Mouse (Mus musculus) cerebellum, adult 2 months (tissue): Measurements from ENCODE around the gene Lmo1. TPM values are rescaled to one million over a fixed set of nuclear protein-coding genes. Genes with fewer than 3 reads are reported as not detected.
A peak's percentile ranks its signal among the peaks of the same experiment; 100 is the strongest.

Source experiments
- DNase-seq, 2 experiments: peaks; one replicate each; pipeline ENCODE4 v3.0.0; 2021
- H3K27ac ChIP-seq: fragments of 200-500 bp; 2 replicates; pipeline ENCODE4 v1.5.1; 2012; ENCODE audit warnings: low read length, control low read depth, inconsistent platforms; ENCODE audit not compliant: insufficient read depth
- H3K27me3 ChIP-seq: fragments of 200-500 bp; 2 replicates; pipeline ENCODE4 v1.6.1; 2012; ENCODE audit warnings: inconsistent platforms, mild to moderate bottlenecking, low read length, moderate library complexity; ENCODE audit not compliant: control insufficient read depth, insufficient read depth
- H3K4me1 ChIP-seq: fragments of 200-500 bp; 2 replicates; pipeline ENCODE4 v1.6.1; 2011; ENCODE audit warnings: low read length; ENCODE audit not compliant: control insufficient read depth, insufficient read depth
- H3K4me3 ChIP-seq: fragments of 200-500 bp; replicated peaks from 2 replicates; pipeline ENCODE3; 2011; ENCODE audit warnings: mild to moderate bottlenecking, low read depth, low read length, control low read depth; ENCODE audit not compliant: insufficient read depth
- CTCF ChIP-seq: fragments of 200-500 bp; IDR thresholded peaks from 2 replicates; pipeline ENCODE4 v1.5.1; 2011; ENCODE audit warnings: low read depth, mild to moderate bottlenecking, control low read depth, low read length, moderate library complexity, borderline replicate concordance; ENCODE audit not compliant: insufficient read depth
- POLR2A ChIP-seq: fragments of 200-500 bp; IDR thresholded peaks from 2 replicates; pipeline ENCODE4 v1.6.1; 2011; ENCODE audit warnings: low read length, control low read depth, borderline replicate concordance; ENCODE audit not compliant: insufficient read depth
- WGBS: fragments of 180-500 bp; shearing (Covaris S2); methylation state at CpG from one replicate; pipeline ENCODE4 v1.1.7; 2018; 5-methylcytosine and 5-hydroxymethylcytosine counted together
- polyA plus RNA-seq: library from polyadenylated mRNA; depleted of rRNA; stranded (reverse); fragments of >200 nt; gene quantifications from 2 replicates; pipeline ENCODE4 v1.2.3, GENCODE M21; 2012

Lmo1 gene
- polyA plus RNA-seq, 1 experiment = 31.6 TPM

- H3K4me3 ChIP-seq = peak overlapping the region; percentile 57
- H3K27me3 ChIP-seq = no peaks in the 10 kb centered on the region
- TF ChIP-seq CTCF (peak; percentile 87), POLR2A (peak; percentile 47; the same call in 1 of the 2 replicates)
- H3K4me1 ChIP-seq = peaks cover 9% of the 10 kb centered on the region
- H3K27ac ChIP-seq = peak overlapping the region; percentile 81; the same call in 1 of the 2 replicates
- WGBS = under 1% methylated on average over 17 of the region's 17 CpGs
- peak; percentile 92 to 96 for DNase-seq
Measured at GRCm38 (mm10) chr7:109170441-109170820, 4.6 kb downstream of the Lmo1 start.

- DNase-seq = peak; percentile 81 to 82
- Histone ChIP-seq H3K27me3 (no peaks in the 10 kb centered on the region), H3K4me3 (peak overlapping the region; percentile 57), H3K4me1 (peaks cover 8% of the 10 kb centered on the region), H3K27ac (peak overlapping the region; percentile 81)
- WGBS = under 1% methylated on average over 64 of the region's 72 CpGs
- TF ChIP-seq CTCF = no peak
- TF ChIP-seq POLR2A = peak; percentile 40; the same call in 1 of the 2 replicates
Measured at GRCm38 (mm10) chr7:109169505-109170440, 5.2 kb downstream of the Lmo1 start.

- no peaks in the 10 kb centered on the region for H3K27me3 ChIP-seq
- no peak overlapping the region for H3K27ac ChIP-seq
- TF ChIP-seq CTCF (no peak), POLR2A (no peak)
- WGBS = 94% methylated on average over 7 of the region's 7 CpGs
- peak overlapping the region; percentile 57 for H3K4me3 ChIP-seq
- peaks cover 8% of the 10 kb centered on the region for H3K4me1 ChIP-seq
- DNase-seq = no peak
Measured at GRCm38 (mm10) chr7:109168716-109169115, 6.3 kb downstream of the Lmo1 start.

- no peak for TF ChIP-seq CTCF
- no peak for TF ChIP-seq POLR2A
- Histone ChIP-seq H3K4me1 (peaks cover 8% of the 10 kb centered on the region), H3K27me3 (no peaks in the 10 kb centered on the region), H3K27ac (no peak overlapping the region), H3K4me3 (peak overlapping the region; percentile 13)
- 38% methylated on average over 17 of the region's 17 CpGs for WGBS
- no peak for DNase-seq
Measured at GRCm38 (mm10) chr7:109165931-109166585, 8.9 kb downstream of the Lmo1 start.

- Histone ChIP-seq H3K27ac (no peak overlapping the region), H3K4me1 (peaks cover 7% of the 10 kb centered on the region), H3K27me3 (no peaks in the 10 kb centered on the region), H3K4me3 (no peak overlapping the region)
- no peak for DNase-seq
- WGBS = 60% methylated on average over 11 of the region's 11 CpGs
- TF ChIP-seq POLR2A (no peak), CTCF (no peak)
Measured at GRCm38 (mm10) chr7:109154331-109154730, 20.7 kb downstream of the Lmo1 start.

GRCm38 (mm10) chr7:109153538-109153937, 21.5 kb downstream of the Lmo1 start:
- 20% methylated on average over 5 of the region's 5 CpGs for WGBS
- DNase-seq = no peak
- H3K27me3 ChIP-seq = no peaks in the 10 kb centered on the region
- no peak overlapping the region for H3K27ac ChIP-seq
- peaks cover 7% of the 10 kb centered on the region for H3K4me1 ChIP-seq
- no peak for TF ChIP-seq POLR2A
- no peak for TF ChIP-seq CTCF
- no peak overlapping the region for H3K4me3 ChIP-seq

GRCm38 (mm10) chr7:109151088-109151487, 23.9 kb downstream of the Lmo1 start:
- no peak overlapping the region for H3K27ac ChIP-seq
- H3K27me3 ChIP-seq = no peaks in the 10 kb centered on the region
- H3K4me1 ChIP-seq = peaks cover 7% of the 10 kb centered on the region
- no peak for DNase-seq
- 29% methylated on average over 4 of the region's 4 CpGs for WGBS
- H3K4me3 ChIP-seq = no peak overlapping the region
- TF ChIP-seq CTCF = no peak
- no peak for TF ChIP-seq POLR2A
